Mouse (Mus musculus): ENCODE data around the gene 2900026A02Rik. TPM values are rescaled to one million over a fixed set of nuclear protein-coding genes. Genes with fewer than 3 reads are reported as not detected.

The 2900026A02Rik gene
- total and polyA plus RNA-seq, 3 experiments = 18.0 to 21.4 (median 19.2) TPM

- no peak overlapping the region for H3K9ac ChIP-seq (ENCODE audit: low read depth, low read length)
- DNase-seq = no peak
- no peak overlapping the region for H3K4me3 ChIP-seq
- TF ChIP-seq CTCF (IDR thresholded peaks at IDR 0.05) (no peak), POLR2A (IDR thresholded peaks at IDR 0.05; ENCODE audit: insufficient read depth, low read depth, low read length) (no peak), EP300 (IDR thresholded peaks at IDR 0.05; ENCODE audit: insufficient read depth, low read depth, low read length) (no peak)
- WGBS = 41% methylated on average over 4 of the region's 4 CpGs
- no peaks in the 10 kb centered on the region for H3K79me2 ChIP-seq (replicated peaks; ENCODE audit: control insufficient read depth, insufficient read depth, low read length)
- H3K27me3 ChIP-seq (ENCODE audit: control insufficient read depth, insufficient read depth, low read length) = no peaks in the 10 kb centered on the region
- H3K4me1 ChIP-seq (ENCODE audit: control insufficient read depth, insufficient read depth, low read length) = peaks cover 22% of the 10 kb centered on the region
- H3K36me3 ChIP-seq (ENCODE audit: control insufficient read depth, insufficient read depth, low read length) = no peaks in the 10 kb centered on the region
- peak overlapping the region; percentile 48; the same call in 1 of the 2 replicates for H3K27ac ChIP-seq
- intact Hi-C loops (cut with DNase I) = loop anchor here (10.0 kb wide), 1 partner anchor 349 kb away; no protein-coding TSS in a partner anchor
Measured at GRCm38 (mm10) chr5:113223888-113224287, 2.9 kb upstream of the 2900026A02Rik start.

GRCm38 (mm10) chr5:113220383-113221146 lies 471 bp downstream of the 2900026A02Rik start:
- Histone ChIP-seq H3K27ac (peak overlapping the region; percentile 79), H3K9ac (ENCODE audit: low read depth, low read length) (peak overlapping the region; percentile 85), H3K4me3 (peak overlapping the region; percentile 81), H3K27me3 (ENCODE audit: control insufficient read depth, insufficient read depth, low read length) (no peaks in the 10 kb centered on the region), H3K79me2 (replicated peaks; ENCODE audit: control insufficient read depth, insufficient read depth, low read length) (no peaks in the 10 kb centered on the region), H3K4me1 (ENCODE audit: control insufficient read depth, insufficient read depth, low read length) (peaks cover 28% of the 10 kb centered on the region), H3K36me3 (ENCODE audit: control insufficient read depth, insufficient read depth, low read length) (no peaks in the 10 kb centered on the region)
- DNase-seq = peak; percentile 53 to 65
- intact Hi-C loops (cut with DNase I) = loop anchor here (1.0 to 10.0 kb wide), 2 partner anchors 40 to 346 kb away; no protein-coding TSS in a partner anchor
- no peak for TF ChIP-seq EP300 (IDR thresholded peaks at IDR 0.05; ENCODE audit: insufficient read depth, low read depth, low read length)
- TF ChIP-seq CTCF (IDR thresholded peaks at IDR 0.05) = 0 out of 2 replicates have a peak, but pooled peaks have one; percentile 10
- 2% methylated on average over 64 of the region's 64 CpGs for WGBS

GRCm38 (mm10) chr5:113219876-113220275 lies 1.2 kb downstream of the 2900026A02Rik start:
- Histone ChIP-seq H3K27me3 (ENCODE audit: control insufficient read depth, insufficient read depth, low read length) (no peaks in the 10 kb centered on the region), H3K4me1 (ENCODE audit: control insufficient read depth, insufficient read depth, low read length) (peaks cover 27% of the 10 kb centered on the region), H3K36me3 (ENCODE audit: control insufficient read depth, insufficient read depth, low read length) (no peaks in the 10 kb centered on the region), H3K79me2 (replicated peaks; ENCODE audit: control insufficient read depth, insufficient read depth, low read length) (no peaks in the 10 kb centered on the region), H3K9ac (ENCODE audit: low read depth, low read length) (no peak overlapping the region; the same call in 1 of the 2 replicates), H3K4me3 (peak overlapping the region; percentile 81; the same call in 1 of the 2 replicates), H3K27ac (peak overlapping the region; percentile 82)
- 54% methylated on average over 7 of the region's 7 CpGs for WGBS
- no peak for DNase-seq
- TF ChIP-seq CTCF (IDR thresholded peaks at IDR 0.05) (no peak), POLR2A (IDR thresholded peaks at IDR 0.05; ENCODE audit: insufficient read depth, low read depth, low read length) (no peak), EP300 (IDR thresholded peaks at IDR 0.05; ENCODE audit: insufficient read depth, low read depth, low read length) (no peak)
- intact Hi-C loops (cut with DNase I) = loop anchor here (1.0 to 10.0 kb wide), 2 partner anchors 11 to 345 kb away; no protein-coding TSS in a partner anchor

GRCm38 (mm10) chr5:113219450-113219849 lies 1.6 kb downstream of the 2900026A02Rik start:
- H3K27ac ChIP-seq = peak overlapping the region; percentile 82
- no peaks in the 10 kb centered on the region for H3K27me3 ChIP-seq (ENCODE audit: control insufficient read depth, insufficient read depth, low read length)
- H3K36me3 ChIP-seq (ENCODE audit: control insufficient read depth, insufficient read depth, low read length) = no peaks in the 10 kb centered on the region
- H3K4me1 ChIP-seq (ENCODE audit: control insufficient read depth, insufficient read depth, low read length) = peaks cover 24% of the 10 kb centered on the region
- WGBS = 71% methylated on average over 6 of the region's 6 CpGs
- H3K4me3 ChIP-seq = no peak overlapping the region
- intact Hi-C loops (cut with DNase I) = loop anchor here (1.0 kb wide), 1 partner anchor 10 kb away; no protein-coding TSS in a partner anchor
- TF ChIP-seq CTCF (IDR thresholded peaks at IDR 0.05) (no peak), POLR2A (IDR thresholded peaks at IDR 0.05; ENCODE audit: insufficient read depth, low read depth, low read length) (no peak), EP300 (IDR thresholded peaks at IDR 0.05; ENCODE audit: insufficient read depth, low read depth, low read length) (no peak)
- DNase-seq = peak in 1 of 2 experiments; percentile 31
- H3K9ac ChIP-seq (ENCODE audit: low read depth, low read length) = peak overlapping the region; percentile 40
- H3K79me2 ChIP-seq (replicated peaks; ENCODE audit: control insufficient read depth, insufficient read depth, low read length) = no peaks in the 10 kb centered on the region

- WGBS = 46% methylated on average over 17 of the region's 17 CpGs
- intact Hi-C loops (cut with DNase I) = loop anchor here (1.0 kb wide), 1 partner anchor 9 kb away; no protein-coding TSS in a partner anchor
Measured at GRCm38 (mm10) chr5:113218617-113219235, 2.3 kb downstream of the 2900026A02Rik start.

More at GRCm38 (mm10) chr5:113218617-113219235, 2.3 kb downstream of the 2900026A02Rik start:
- Histone ChIP-seq H3K36me3 (ENCODE audit: control insufficient read depth, insufficient read depth, low read length) (no peaks in the 10 kb centered on the region), H3K4me1 (ENCODE audit: control insufficient read depth, insufficient read depth, low read length) (peaks cover 25% of the 10 kb centered on the region), H3K79me2 (replicated peaks; ENCODE audit: control insufficient read depth, insufficient read depth, low read length) (no peaks in the 10 kb centered on the region), H3K27ac (peak overlapping the region; percentile 82), H3K27me3 (ENCODE audit: control insufficient read depth, insufficient read depth, low read length) (no peaks in the 10 kb centered on the region), H3K9ac (ENCODE audit: low read depth, low read length) (peak overlapping the region; percentile 27), H3K4me3 (peak overlapping the region; percentile 12; the same call in 1 of the 2 replicates)
- DNase-seq = peak in 1 of 2 experiments; percentile 46
- TF ChIP-seq POLR2A (IDR thresholded peaks at IDR 0.05; ENCODE audit: insufficient read depth, low read depth, low read length) (no peak), CTCF (IDR thresholded peaks at IDR 0.05) (no peak), EP300 (IDR thresholded peaks at IDR 0.05; ENCODE audit: insufficient read depth, low read depth, low read length) (no peak)

Data from heart, adult 2 months (tissue).